Mouse (Mus musculus) stomach, postnatal 0 days (tissue): ENCODE results near the gene Ulk4.

Source experiments
- CTCF ChIP-seq: IDR thresholded peaks from 2 replicates; pipeline ENCODE4 v1.5.1; 2016; ENCODE audit warnings: antibody characterized with exemption, low read depth, mild to moderate bottlenecking, moderate library complexity
- EP300 ChIP-seq: optimal IDR thresholded peaks from 2 replicates; pipeline ENCODE3; 2016; ENCODE audit warnings: antibody characterized with exemption

DNA sequence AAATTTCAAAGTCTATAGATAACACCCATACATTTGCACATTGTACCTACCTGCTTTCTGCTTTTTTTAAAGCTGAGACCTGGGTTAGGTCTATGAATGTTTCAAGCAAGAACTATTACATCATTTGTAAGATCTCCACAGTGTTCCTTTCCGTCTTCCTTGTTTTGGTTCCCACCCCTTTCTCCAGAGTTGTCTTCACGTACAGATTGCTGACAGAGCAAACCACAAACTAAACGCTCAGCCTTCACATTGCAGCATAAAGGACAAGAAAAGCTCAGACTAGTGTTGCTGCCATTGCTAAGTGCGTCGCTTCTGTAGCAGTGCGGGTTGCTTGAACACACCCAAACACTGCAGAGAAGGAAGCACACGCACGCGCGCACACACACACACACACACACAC is 11.7 kb downstream of the Ulk4 start:
- no peak for TF ChIP-seq CTCF
- no peak for TF ChIP-seq EP300
